Mouse (Mus musculus): ENCODE results near the gene Pip5kl1. TPM values are rescaled to one million over a fixed set of nuclear protein-coding genes. Genes with fewer than 3 reads are reported as not detected.

Pip5kl1 gene
- polyA plus RNA-seq, 2 experiments = 0.11 TPM; not detected in 1

GRCm38 (mm10) chr2:32539452-32539981, 35.1 kb upstream of the Pip5kl1 start:
- no peak for DNase-seq (ENCODE audit: low read depth in 3 of 3, low spot score in 3 of 3)
- 65% methylated on average over 14 of the region's 14 CpGs for WGBS (ENCODE audit: insufficient replicate concordance)
- no peak overlapping the region for H3K4me2 ChIP-seq (ENCODE audit: low read depth)
- no peaks in the 10 kb centered on the region for H3K36me3 ChIP-seq (replicated peaks; ENCODE audit: control insufficient read depth, insufficient read depth, low read depth)
- no peaks in the 10 kb centered on the region for H3K9me3 ChIP-seq (ENCODE audit: control insufficient read depth, low read length)
- TF ChIP-seq CTCF (IDR thresholded peaks at IDR 0.05; ENCODE audit: low read depth) (no peak), EP300 (IDR thresholded peaks at IDR 0.05; ENCODE audit: low read depth) (no peak)
- peaks cover 33% of the 10 kb centered on the region for H3K27me3 ChIP-seq (ENCODE audit: control insufficient read depth, insufficient read depth, low read length)
- H3K9ac ChIP-seq (replicated peaks) = no peak overlapping the region
- no peak for ATAC-seq (ENCODE audit: insufficient read depth)
- H3K4me1 ChIP-seq (replicated peaks; ENCODE audit: control insufficient read depth in 2 of 2, insufficient read depth in 2 of 2, low read length in 1 of 2) = peaks cover 0 to 4% of the 10 kb centered on the region in 2 experiments; a peak in 2 of 4 replicates
- no peak overlapping the region for H3K27ac ChIP-seq
- no peak overlapping the region for H3K4me3 ChIP-seq (ENCODE audit: insufficient read depth in 1 of 2, low read depth in 2 of 2, low read length in 2 of 2)

GRCm38 (mm10) chr2:32541333-32541908, 33.2 kb upstream of the Pip5kl1 start:
- Histone ChIP-seq H3K36me3 (replicated peaks; ENCODE audit: control insufficient read depth, insufficient read depth, low read depth) (no peaks in the 10 kb centered on the region), H3K9me3 (ENCODE audit: control insufficient read depth, low read length) (no peaks in the 10 kb centered on the region), H3K4me1 (replicated peaks; ENCODE audit: control insufficient read depth in 2 of 2, insufficient read depth in 2 of 2, low read length in 1 of 2) (0 out of 4 replicates have a peak, but pooled peaks cover 0 to 3% of the 10 kb centered on the region in 2 experiments), H3K27me3 (ENCODE audit: control insufficient read depth, insufficient read depth, low read length) (peaks cover 20% of the 10 kb centered on the region), H3K27ac (no peak overlapping the region), H3K4me3 (ENCODE audit: insufficient read depth in 1 of 2, low read depth in 2 of 2, low read length in 2 of 2) (no peak overlapping the region), H3K9ac (replicated peaks) (no peak overlapping the region), H3K4me2 (ENCODE audit: low read depth) (no peak overlapping the region)
- WGBS (ENCODE audit: insufficient replicate concordance) = 82% methylated on average over 2 of the region's 2 CpGs
- no peak for TF ChIP-seq CTCF (IDR thresholded peaks at IDR 0.05; ENCODE audit: low read depth)
- no peak for TF ChIP-seq EP300 (IDR thresholded peaks at IDR 0.05; ENCODE audit: low read depth)
- DNase-seq (ENCODE audit: low read depth in 3 of 3, low spot score in 3 of 3) (no peak), ATAC-seq (ENCODE audit: insufficient read depth) (no peak)

- Histone ChIP-seq H3K9ac (replicated peaks) (no peak overlapping the region), H3K4me3 (ENCODE audit: insufficient read depth in 1 of 2, low read depth in 2 of 2, low read length in 2 of 2) (no peak overlapping the region), H3K27ac (no peak overlapping the region), H3K4me1 (replicated peaks; ENCODE audit: control insufficient read depth in 2 of 2, insufficient read depth in 2 of 2, low read length in 1 of 2) (0 out of 4 replicates have a peak, but pooled peaks cover 0 to 3% of the 10 kb centered on the region in 2 experiments), H3K27me3 (ENCODE audit: control insufficient read depth, insufficient read depth, low read length) (peaks cover 13% of the 10 kb centered on the region), H3K36me3 (replicated peaks; ENCODE audit: control insufficient read depth, insufficient read depth, low read depth) (no peaks in the 10 kb centered on the region), H3K9me3 (ENCODE audit: control insufficient read depth, low read length) (no peaks in the 10 kb centered on the region), H3K4me2 (ENCODE audit: low read depth) (no peak overlapping the region)
- TF ChIP-seq CTCF (IDR thresholded peaks at IDR 0.05; ENCODE audit: low read depth) = no peak
- no peak for TF ChIP-seq EP300 (IDR thresholded peaks at IDR 0.05; ENCODE audit: low read depth)
- no peak for ATAC-seq (ENCODE audit: insufficient read depth)
- DNase-seq (ENCODE audit: low read depth in 3 of 3, low spot score in 3 of 3) = no peak
- 25% methylated on average over 4 of the region's 4 CpGs for WGBS (ENCODE audit: insufficient replicate concordance)
Measured at GRCm38 (mm10) chr2:32541986-32542573, 32.5 kb upstream of the Pip5kl1 start.

GRCm38 (mm10) chr2:32543031-32543449, 31.6 kb upstream of the Pip5kl1 start:
- no peak for DNase-seq (ENCODE audit: low read depth in 3 of 3, low spot score in 3 of 3)
- Histone ChIP-seq H3K36me3 (replicated peaks; ENCODE audit: control insufficient read depth, insufficient read depth, low read depth) (no peaks in the 10 kb centered on the region), H3K4me1 (replicated peaks; ENCODE audit: control insufficient read depth in 2 of 2, insufficient read depth in 2 of 2, low read length in 1 of 2) (no peaks in the 10 kb centered on the region), H3K4me2 (ENCODE audit: low read depth) (no peak overlapping the region), H3K9ac (replicated peaks) (no peak overlapping the region), H3K27me3 (ENCODE audit: control insufficient read depth, insufficient read depth, low read length) (peaks cover 4% of the 10 kb centered on the region; the same call in 1 of the 2 replicates), H3K9me3 (ENCODE audit: control insufficient read depth, low read length) (no peaks in the 10 kb centered on the region), H3K4me3 (ENCODE audit: insufficient read depth in 1 of 2, low read depth in 2 of 2, low read length in 2 of 2) (no peak overlapping the region), H3K27ac (no peak overlapping the region)
- no peak for ATAC-seq (ENCODE audit: insufficient read depth)
- WGBS (ENCODE audit: insufficient replicate concordance) = 68% methylated on average over 3 of the region's 3 CpGs
- TF ChIP-seq EP300 (IDR thresholded peaks at IDR 0.05; ENCODE audit: low read depth) = no peak
- no peak for TF ChIP-seq CTCF (IDR thresholded peaks at IDR 0.05; ENCODE audit: low read depth)

- Histone ChIP-seq H3K27ac (no peak overlapping the region), H3K9me3 (ENCODE audit: control insufficient read depth, low read length) (no peaks in the 10 kb centered on the region), H3K4me1 (replicated peaks; ENCODE audit: control insufficient read depth in 2 of 2, insufficient read depth in 2 of 2, low read length in 1 of 2) (0 out of 4 replicates have a peak, but pooled peaks cover 0 to 2% of the 10 kb centered on the region in 2 experiments), H3K4me3 (ENCODE audit: insufficient read depth in 1 of 2, low read depth in 2 of 2, low read length in 2 of 2) (no peak overlapping the region), H3K27me3 (ENCODE audit: control insufficient read depth, insufficient read depth, low read length) (no peaks in the 10 kb centered on the region), H3K36me3 (replicated peaks; ENCODE audit: control insufficient read depth, insufficient read depth, low read depth) (no peaks in the 10 kb centered on the region), H3K9ac (replicated peaks) (no peak overlapping the region), H3K4me2 (ENCODE audit: low read depth) (no peak overlapping the region)
- no peak for TF ChIP-seq EP300 (IDR thresholded peaks at IDR 0.05; ENCODE audit: low read depth)
- TF ChIP-seq CTCF (IDR thresholded peaks at IDR 0.05; ENCODE audit: low read depth) = no peak
- WGBS (ENCODE audit: insufficient replicate concordance) = 81% methylated on average over 1 of the region's 1 CpGs
- no peak for DNase-seq (ENCODE audit: low read depth in 3 of 3, low spot score in 3 of 3)
- ATAC-seq (ENCODE audit: insufficient read depth) = no peak
Measured at GRCm38 (mm10) chr2:32546951-32547350, 27.6 kb upstream of the Pip5kl1 start.
